Mouse (Mus musculus) forebrain, embryonic 16.5 days (tissue): ENCODE measurements at regions not wholly inside any gene's neighbourhood (a gene's known extent, or its start where the extent isn't known, plus 50 kb on each side); places are given as distances from the start of the nearest gene placed in this dataset.

Experiments used
- ATAC-seq: fragments of 200-750 bp; cut with Nextera tagmentation; 2 replicates; pipeline ENCODE4 v1.8.0; 2017; ENCODE audit warnings: mild to moderate bottlenecking, moderate library complexity
- H3K27ac ChIP-seq: fragments of 300-500 bp; sonication (generic); 2 replicates; pipeline ENCODE4 v1.5.1; 2014; ENCODE audit warnings: low read length, control low read depth
- H3K27me3 ChIP-seq: fragments of 300-500 bp; sonication (generic); replicated peaks from 2 replicates; pipeline ENCODE4 v1.6.1; 2014; ENCODE audit warnings: low read length; ENCODE audit not compliant: control insufficient read depth, insufficient read depth
- H3K36me3 ChIP-seq: fragments of 300-500 bp; sonication (generic); 2 replicates; pipeline ENCODE4 v1.6.1; 2014; ENCODE audit not compliant: control insufficient read depth, insufficient read depth
- H3K4me1 ChIP-seq: fragments of 300-500 bp; sonication (generic); replicated peaks from 2 replicates; pipeline ENCODE4 v1.6.1; 2014; ENCODE audit warnings: low read length; ENCODE audit not compliant: control insufficient read depth, insufficient read depth
- H3K4me2 ChIP-seq: fragments of 300-500 bp; sonication (generic); 2 replicates; pipeline ENCODE4 v1.6.1; 2014; ENCODE audit warnings: mild to moderate bottlenecking, low read length, control low read depth
- H3K4me3 ChIP-seq: fragments of 300-500 bp; sonication (generic); replicated peaks from 2 replicates; pipeline ENCODE4 v1.5.1; 2014; ENCODE audit warnings: mild to moderate bottlenecking, low read length, control low read depth
- H3K9ac ChIP-seq: fragments of 300-500 bp; sonication (generic); replicated peaks from 2 replicates; pipeline ENCODE4 v1.6.1; 2014; ENCODE audit warnings: low read depth, low read length, control low read depth
- H3K9me3 ChIP-seq: fragments of 300-500 bp; sonication (generic); 2 replicates; pipeline ENCODE4 v1.6.1; 2016; ENCODE audit warnings: low read length; ENCODE audit not compliant: control insufficient read depth
- WGBS: fragments of 180-500 bp; shearing (Covaris S2); extraction: QIAGEN DNeasy Blood & Tissue Kit; methylation state at CpG from one replicate; pipeline ENCODE4 v1.1.7; 2014; 5-methylcytosine and 5-hydroxymethylcytosine counted together

DNA sequence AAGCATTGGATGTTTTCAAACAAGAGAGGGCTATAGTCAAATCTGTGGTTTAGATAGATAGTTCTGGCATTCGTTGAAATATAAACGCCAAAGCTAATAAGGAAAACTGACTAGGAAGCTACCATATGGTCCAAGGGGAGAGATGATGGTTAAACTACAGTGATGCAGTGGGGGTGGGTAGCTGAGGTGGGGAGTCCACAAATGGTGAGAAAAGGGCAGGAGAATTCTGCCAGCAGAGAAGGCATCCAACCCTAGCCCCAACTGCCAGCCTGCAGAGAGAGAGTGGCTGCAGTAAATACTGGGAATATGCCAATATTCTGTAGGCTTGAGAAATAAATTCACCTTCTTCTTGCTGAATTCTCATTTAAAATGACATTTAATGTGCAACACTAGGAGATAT, 204.3 kb downstream of the Fam84b start:
- peak; percentile 80 for ATAC-seq
- Histone ChIP-seq H3K9ac (no peak overlapping the region), H3K4me3 (no peak overlapping the region), H3K27me3 (no peaks in the 10 kb centered on the region), H3K9me3 (no peaks in the 10 kb centered on the region), H3K4me1 (no peaks in the 10 kb centered on the region), H3K4me2 (no peak overlapping the region), H3K27ac (no peak overlapping the region), H3K36me3 (no peaks in the 10 kb centered on the region)
- 73% methylated on average over 2 of the region's 2 CpGs for WGBS

- Histone ChIP-seq H3K9ac (no peak overlapping the region), H3K27me3 (no peaks in the 10 kb centered on the region), H3K4me1 (no peaks in the 10 kb centered on the region), H3K4me3 (no peak overlapping the region), H3K9me3 (no peaks in the 10 kb centered on the region), H3K27ac (no peak overlapping the region), H3K36me3 (no peaks in the 10 kb centered on the region), H3K4me2 (no peak overlapping the region)
- WGBS: 88% methylated on average over 1 of the region's 1 CpGs
- ATAC-seq: no peak
Measured at GRCm38 (mm10) chr15:60641770-60642169, 211.8 kb downstream of the Fam84b start.

DNA sequence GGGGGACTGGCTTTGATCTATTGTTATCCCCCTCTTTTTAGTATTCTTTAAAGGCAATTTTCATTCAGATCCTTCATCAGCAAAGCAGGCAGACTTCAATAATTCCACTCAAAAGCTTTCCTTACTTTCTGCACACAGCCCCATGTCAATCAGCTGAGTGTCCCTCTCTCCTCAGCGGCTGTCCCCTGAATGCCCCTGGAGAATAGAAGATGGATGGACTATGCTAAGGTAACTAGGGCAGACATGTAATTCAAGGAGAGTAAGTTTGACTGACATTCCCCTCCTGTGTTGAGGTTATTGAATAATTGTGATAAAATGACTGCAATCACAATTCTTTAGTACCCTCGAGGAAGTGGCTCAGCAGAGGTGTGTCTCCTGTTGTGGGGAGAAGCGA, 220.1 kb downstream of the Fam84b start:
- Histone ChIP-seq H3K9me3 (no peaks in the 10 kb centered on the region), H3K27ac (no peak overlapping the region), H3K4me3 (no peak overlapping the region), H3K9ac (no peak overlapping the region), H3K4me2 (no peak overlapping the region), H3K27me3 (no peaks in the 10 kb centered on the region), H3K4me1 (peaks cover 8% of the 10 kb centered on the region), H3K36me3 (no peaks in the 10 kb centered on the region)
- ATAC-seq: no peak
- 31% methylated on average over 3 of the region's 3 CpGs for WGBS

DNA sequence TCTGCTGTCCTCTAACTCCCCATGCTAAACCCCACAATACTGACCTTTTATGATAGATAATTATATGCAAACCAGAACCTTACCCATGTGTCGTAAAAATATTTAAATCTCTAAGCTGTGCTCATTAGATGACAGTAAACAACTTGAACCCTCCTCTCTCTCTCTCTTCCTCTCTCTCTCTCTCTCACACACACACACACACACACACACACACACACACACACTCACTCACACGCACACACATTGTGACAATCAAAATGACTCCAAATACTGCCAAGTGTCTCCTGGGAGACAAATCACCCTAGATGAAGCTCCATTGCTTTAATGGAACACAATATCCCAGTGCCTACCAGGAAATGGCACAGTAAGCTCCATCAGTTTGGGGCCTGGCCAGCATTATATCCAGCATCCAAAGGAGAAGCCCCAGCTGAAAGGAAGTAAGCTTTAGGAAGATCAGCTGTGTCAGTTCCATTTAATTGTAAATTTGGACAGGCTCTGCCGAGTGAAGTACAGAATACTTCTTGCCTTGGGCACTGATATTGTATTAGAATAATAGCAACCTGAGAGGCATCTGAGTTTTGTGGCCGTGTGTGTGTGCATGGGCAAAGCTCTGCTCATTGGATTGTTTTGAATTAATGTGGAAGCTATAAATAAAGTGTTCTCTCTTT, 220.7 kb downstream of the Fam84b start:
- Histone ChIP-seq H3K36me3 (no peaks in the 10 kb centered on the region), H3K4me3 (no peak overlapping the region), H3K27me3 (no peaks in the 10 kb centered on the region), H3K4me2 (no peak overlapping the region), H3K9me3 (no peaks in the 10 kb centered on the region), H3K4me1 (peaks cover 8% of the 10 kb centered on the region), H3K9ac (no peak overlapping the region), H3K27ac (no peak overlapping the region)
- 12% methylated on average over 4 of the region's 4 CpGs for WGBS
- ATAC-seq: peak; percentile 29

- WGBS: 57% methylated on average over 7 of the region's 7 CpGs
- Histone ChIP-seq H3K4me3 (no peak overlapping the region), H3K9ac (no peak overlapping the region), H3K4me1 (peaks cover 8% of the 10 kb centered on the region), H3K27me3 (no peaks in the 10 kb centered on the region), H3K36me3 (no peaks in the 10 kb centered on the region), H3K4me2 (no peak overlapping the region), H3K27ac (peak overlapping the region; percentile 65), H3K9me3 (no peaks in the 10 kb centered on the region)
- peak; percentile 90 for ATAC-seq
Measured at GRCm38 (mm10) chr15:60630756-60631402, 222.7 kb downstream of the Fam84b start.

DNA sequence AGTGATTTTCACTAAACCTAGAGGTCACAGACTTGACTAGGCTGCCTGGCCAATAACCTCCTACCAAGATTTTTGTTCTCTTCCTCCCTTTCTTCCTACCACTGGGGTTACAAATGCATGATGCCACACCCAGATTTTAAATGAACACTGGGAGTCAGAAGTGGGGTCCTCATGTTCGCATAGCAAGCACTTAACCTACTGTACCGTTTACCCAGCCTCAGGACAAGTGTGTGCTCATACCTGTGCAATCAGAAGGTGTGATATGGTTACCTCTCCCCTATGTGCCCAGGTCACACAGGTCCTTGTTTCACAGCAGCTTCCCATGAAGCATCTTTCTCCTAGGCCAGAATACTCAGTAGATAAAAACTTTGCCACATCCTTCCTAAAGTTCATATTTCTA, 234.8 kb downstream of the Fam84b start:
- no peak overlapping the region for H3K27ac ChIP-seq
- no peak overlapping the region for H3K9ac ChIP-seq
- H3K4me2 ChIP-seq: no peak overlapping the region
- ATAC-seq: no peak
- H3K4me3 ChIP-seq: no peak overlapping the region
- no peaks in the 10 kb centered on the region for H3K36me3 ChIP-seq
- no peaks in the 10 kb centered on the region for H3K9me3 ChIP-seq
- H3K4me1 ChIP-seq: no peaks in the 10 kb centered on the region
- WGBS: 85% methylated on average over 2 of the region's 2 CpGs
- no peaks in the 10 kb centered on the region for H3K27me3 ChIP-seq

DNA sequence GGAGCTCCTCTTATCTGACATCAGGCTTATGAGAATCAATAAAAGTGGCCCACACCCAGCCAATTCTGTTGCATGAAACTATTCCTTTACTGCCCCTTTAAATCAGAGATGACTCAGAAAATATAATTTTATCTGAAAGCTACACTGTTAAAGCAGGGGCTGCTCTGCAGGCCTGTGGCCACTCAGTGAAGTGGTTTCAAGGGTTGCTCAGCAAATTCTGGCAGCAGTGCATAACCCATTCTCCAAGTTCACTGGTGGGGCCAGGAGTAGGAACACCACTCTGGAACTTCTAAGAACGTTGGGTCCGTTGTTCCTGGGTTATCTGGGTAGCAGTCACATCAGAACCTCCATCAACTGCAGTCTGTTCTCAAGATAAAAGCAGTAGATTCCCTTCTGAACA, 236.2 kb downstream of the Fam84b start:
- H3K9me3 ChIP-seq: no peaks in the 10 kb centered on the region
- no peak for ATAC-seq
- H3K4me3 ChIP-seq: no peak overlapping the region
- WGBS: 82% methylated on average over 2 of the region's 2 CpGs
- no peak overlapping the region for H3K4me2 ChIP-seq
- no peaks in the 10 kb centered on the region for H3K27me3 ChIP-seq
- H3K4me1 ChIP-seq: no peaks in the 10 kb centered on the region
- H3K27ac ChIP-seq: no peak overlapping the region
- H3K9ac ChIP-seq: no peak overlapping the region
- H3K36me3 ChIP-seq: no peaks in the 10 kb centered on the region

DNA sequence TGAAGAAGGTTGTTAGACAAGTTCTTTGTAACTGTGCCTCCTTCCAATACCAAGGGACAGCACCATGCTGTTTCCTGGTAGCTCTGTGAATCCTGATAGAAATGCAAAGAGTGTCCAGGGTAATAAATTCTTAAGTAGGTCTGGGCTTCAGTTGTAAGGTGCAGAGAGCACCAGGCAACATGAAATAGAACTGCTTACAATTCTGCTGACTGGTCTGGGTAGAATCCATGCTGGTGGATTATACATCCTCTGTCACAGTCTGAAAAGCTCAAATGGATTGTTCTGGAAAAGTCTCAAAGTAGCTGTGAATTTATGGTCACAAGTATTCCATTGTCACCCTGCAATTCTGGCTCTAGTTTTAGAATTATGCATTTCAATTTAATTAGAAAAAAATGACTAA, 251.7 kb downstream of the Fam84b start:
- ATAC-seq: no peak
- Histone ChIP-seq H3K9me3 (no peaks in the 10 kb centered on the region), H3K4me3 (no peak overlapping the region), H3K27me3 (no peaks in the 10 kb centered on the region), H3K4me2 (no peak overlapping the region), H3K27ac (no peak overlapping the region), H3K4me1 (no peaks in the 10 kb centered on the region), H3K36me3 (no peaks in the 10 kb centered on the region), H3K9ac (no peak overlapping the region)

DNA sequence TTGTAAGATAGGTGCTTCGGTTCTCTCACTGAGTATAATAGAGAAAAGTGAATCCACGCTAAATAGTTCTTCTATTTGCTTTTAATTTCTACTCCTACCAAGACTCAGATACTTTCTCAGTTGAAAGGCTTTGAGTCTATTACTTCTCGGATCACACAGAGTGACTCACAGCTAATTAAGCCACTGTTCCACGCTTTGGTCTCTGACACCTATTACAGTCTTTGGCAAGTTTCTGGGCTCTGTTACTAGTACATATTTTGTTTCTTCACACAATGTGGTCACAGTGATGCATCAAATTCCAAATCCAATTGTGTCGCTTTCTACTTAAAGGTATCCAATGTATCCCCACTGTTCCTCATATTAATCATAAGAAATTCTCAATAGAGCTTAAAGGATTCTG, 276.5 kb downstream of the Fam84b start:
- Histone ChIP-seq H3K4me1 (no peaks in the 10 kb centered on the region), H3K9me3 (no peaks in the 10 kb centered on the region), H3K36me3 (no peaks in the 10 kb centered on the region), H3K4me2 (no peak overlapping the region), H3K4me3 (no peak overlapping the region), H3K27me3 (no peaks in the 10 kb centered on the region), H3K9ac (no peak overlapping the region), H3K27ac (no peak overlapping the region)
- ATAC-seq: no peak
- 60% methylated on average over 5 of the region's 5 CpGs for WGBS

DNA sequence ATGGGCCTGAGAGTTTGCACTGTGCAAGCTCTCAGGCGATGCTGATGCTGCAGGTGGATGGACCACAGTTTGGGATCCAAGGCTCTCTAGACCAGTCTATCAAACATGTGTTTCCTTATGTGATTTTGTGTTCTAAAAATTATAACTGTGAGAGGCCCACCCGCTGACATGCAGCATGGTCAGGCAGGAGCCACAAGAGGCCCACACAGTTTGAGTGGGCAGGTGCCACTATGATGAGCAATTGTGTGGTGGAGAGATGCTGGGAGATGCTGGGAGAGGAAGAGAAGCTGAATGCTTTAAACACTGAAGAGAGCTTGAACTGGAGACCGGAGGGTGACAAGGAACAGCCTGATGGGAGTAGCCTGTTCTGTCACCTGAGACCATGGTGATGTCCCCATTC, 287.3 kb downstream of the Fam84b start:
- no peak overlapping the region for H3K9ac ChIP-seq
- 97% methylated on average over 3 of the region's 3 CpGs for WGBS
- no peak overlapping the region for H3K27ac ChIP-seq
- no peak for ATAC-seq
- no peaks in the 10 kb centered on the region for H3K36me3 ChIP-seq
- no peak overlapping the region for H3K4me3 ChIP-seq
- no peaks in the 10 kb centered on the region for H3K27me3 ChIP-seq
- H3K4me2 ChIP-seq: no peak overlapping the region
- H3K9me3 ChIP-seq: no peaks in the 10 kb centered on the region
- no peaks in the 10 kb centered on the region for H3K4me1 ChIP-seq
